Mouse (Mus musculus) heart, postnatal 14 days (tissue): ENCODE data around the gene Cym. TPM values are rescaled to one million over a fixed set of nuclear protein-coding genes. Genes with fewer than 3 reads are reported as not detected.

ENCODE experiments used
- DNase-seq, 2 experiments: peaks; one replicate each; pipeline ENCODE4 v3.0.0; 2021 to 2022
- intact Hi-C: fragments of 180-260 bp; cut with DNase I; formaldehyde crosslinking; loops from one replicate; pipeline ENCODE4 v1.15.1; 2025
- total RNA-seq, 2 experiments: library from RNA; stranded (reverse); gene quantifications; 2 replicates each; pipeline ENCODE4 v1.2.3; 2021

Cym gene
- total RNA-seq, 2 experiments from 2014 or later: not detected

- DNase-seq: peak in 1 of 2 experiments; percentile 21
- intact Hi-C loops: loop anchor here (5.0 kb wide), 1 partner anchor 127 kb away; no protein-coding TSS in a partner anchor
Measured at GRCm38 (mm10) chr3:107229822-107230221, 8.3 kb upstream of the Cym start.

- no peak for DNase-seq
- intact Hi-C loops: no loop called here
Measured at GRCm38 (mm10) chr3:107229221-107229620, 7.7 kb upstream of the Cym start.

GRCm38 (mm10) chr3:107225820-107226219, 4.3 kb upstream of the Cym start:
- intact Hi-C loops: no loop called here
- DNase-seq: no peak

GRCm38 (mm10) chr3:107223230-107223629, 1.7 kb upstream of the Cym start:
- DNase-seq: no peak
- intact Hi-C loops: no loop called here

- intact Hi-C loops: no loop called here
Measured at GRCm38 (mm10) chr3:107218572-107218971, 3.0 kb downstream of the Cym start.

GRCm38 (mm10) chr3:107217101-107217480, 4.4 kb downstream of the Cym start:
- DNase-seq: no peak
- intact Hi-C loops: no loop called here

More at GRCm38 (mm10) chr3:107218572-107218971, 3.0 kb downstream of the Cym start:
- no peak for DNase-seq

- intact Hi-C loops: no loop called here
- DNase-seq: no peak
Measured at GRCm38 (mm10) chr3:107216400-107217100, 5.0 kb downstream of the Cym start.

GRCm38 (mm10) chr3:107214606-107215005, 6.9 kb downstream of the Cym start:
- intact Hi-C loops: no loop called here
- DNase-seq: no peak

GRCm38 (mm10) chr3:107207625-107208253, 13.8 kb downstream of the Cym start:
- intact Hi-C loops: loop anchor here (2.0 to 5.0 kb wide), 3 partner anchors 25 to 255 kb away; no protein-coding TSS in a partner anchor
- DNase-seq: no peak

- no peak for DNase-seq
- intact Hi-C loops: loop anchor here (1.0 to 5.0 kb wide), 4 partner anchors 26 to 256 kb away; no protein-coding TSS in a partner anchor
Measured at GRCm38 (mm10) chr3:107206490-107207150, 14.9 kb downstream of the Cym start.

GRCm38 (mm10) chr3:107205994-107206393, 15.5 kb downstream of the Cym start:
- intact Hi-C loops: loop anchor here (1.0 to 5.0 kb wide), 4 partner anchors 27 to 257 kb away; no protein-coding TSS in a partner anchor
- DNase-seq: peak; percentile 79 to 87

GRCm38 (mm10) chr3:107205170-107205569, 16.4 kb downstream of the Cym start:
- intact Hi-C loops: loop anchor here (5.0 kb wide), 1 partner anchor 152 kb away; no protein-coding TSS in a partner anchor

GRCm38 (mm10) chr3:107204413-107204812, 17.1 kb downstream of the Cym start:
- intact Hi-C loops: no loop called here
- DNase-seq: no peak

More at GRCm38 (mm10) chr3:107205170-107205569, 16.4 kb downstream of the Cym start:
- no peak for DNase-seq

GRCm38 (mm10) chr3:107201310-107202180, 20.0 kb downstream of the Cym start:
- intact Hi-C loops: no loop called here
- no peak for DNase-seq

GRCm38 (mm10) chr3:107188226-107188899, 33.2 kb downstream of the Cym start:
- peak; percentile 27 to 56 for DNase-seq
- intact Hi-C loops: loop anchor here (1.0 to 5.0 kb wide), 2 partner anchors 94 to 286 kb away; no protein-coding TSS in a partner anchor

GRCm38 (mm10) chr3:107187022-107187421, 34.5 kb downstream of the Cym start:
- intact Hi-C loops: loop anchor here (5.0 kb wide), 1 partner anchor 285 kb away; no protein-coding TSS in a partner anchor
- DNase-seq: no peak

- intact Hi-C loops: loop anchor here (5.0 kb wide), 1 partner anchor 283 kb away; no protein-coding TSS in a partner anchor
- no peak for DNase-seq
Measured at GRCm38 (mm10) chr3:107185597-107185996, 35.9 kb downstream of the Cym start.

GRCm38 (mm10) chr3:107183178-107183577, 38.4 kb downstream of the Cym start:
- intact Hi-C loops: no loop called here
- peak; percentile 40 to 65 for DNase-seq

GRCm38 (mm10) chr3:107182756-107183155, 38.8 kb downstream of the Cym start, which contains the start of gene Kcna10:
Kcna10 (plus strand) TSS chr3:107183056.
- no peak for DNase-seq
- intact Hi-C loops: no loop called here
